Mouse (Mus musculus) skeletal muscle tissue, adult 2 months (tissue): ENCODE data around the gene Lmo2.

Experiments
- DNase-seq: peaks from one replicate; pipeline ENCODE4 v3.0.0-alpha.2; 2012; ENCODE audit warnings: low read depth, low spot score

The Lmo2 gene

DNA sequence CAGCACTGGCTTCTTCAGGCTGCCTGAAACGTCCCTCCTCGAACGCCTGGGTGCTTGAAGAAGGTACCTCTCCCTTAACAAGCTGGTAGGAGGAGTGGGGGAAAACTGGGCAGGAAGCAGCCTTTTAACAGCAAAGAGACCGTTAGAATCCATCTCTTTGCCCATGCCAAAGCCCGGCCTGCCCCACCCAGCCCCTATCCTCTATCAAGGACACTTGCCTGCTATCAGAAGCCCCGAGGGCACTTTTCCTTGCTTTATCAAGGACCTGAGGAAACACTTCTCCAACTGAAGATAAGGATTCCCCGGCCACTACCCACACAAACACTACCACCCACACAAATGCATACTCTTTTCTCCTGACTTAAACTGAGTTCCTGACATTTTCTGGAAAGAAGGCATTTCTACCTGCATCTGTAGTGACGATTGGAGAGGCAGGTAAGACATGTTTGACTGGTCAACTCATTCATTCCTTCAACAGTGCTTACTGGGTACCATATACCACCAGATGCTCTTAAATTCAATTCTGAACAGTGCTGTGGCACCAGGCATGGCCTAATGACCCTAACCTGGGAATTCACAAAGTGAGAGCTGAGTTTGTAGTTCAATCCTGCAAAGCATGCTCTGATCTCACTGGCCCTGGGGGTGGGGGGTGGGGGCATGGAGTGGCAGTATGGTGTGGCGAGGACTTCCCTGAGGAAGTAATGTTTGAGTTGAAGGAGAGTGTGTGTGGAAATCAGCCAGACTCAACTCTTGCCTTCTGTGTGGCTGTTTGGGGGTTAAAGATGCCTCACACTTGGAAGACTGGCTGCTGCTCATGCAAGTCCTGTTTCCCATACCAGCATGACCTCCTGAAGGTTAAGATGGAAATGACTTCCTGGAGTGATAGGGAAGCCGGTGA lies at the start of gene Lmo2:
TSS of gene Lmo2 (plus strand) at position 338 of the 898 bp plus-strand sequence.
- DNase-seq = no peak

DNA sequence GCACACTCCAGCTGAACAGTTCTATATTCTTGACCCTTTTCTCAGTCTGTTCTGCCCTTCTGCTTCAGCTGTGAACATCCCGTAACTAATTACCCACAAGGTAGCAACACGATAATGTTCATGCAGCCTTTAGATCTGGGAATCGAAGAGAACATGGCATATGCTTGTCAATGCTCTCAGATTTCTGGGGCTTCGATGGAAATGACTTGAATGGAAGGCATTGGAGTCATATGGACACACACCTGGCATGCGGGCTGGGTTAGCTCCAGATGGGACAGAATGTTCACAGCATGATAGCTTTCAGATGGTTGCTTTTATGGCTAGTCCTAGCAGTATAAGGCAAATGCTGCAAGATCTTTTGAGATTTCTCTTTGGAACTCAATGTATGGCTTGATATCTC lies 47.2 kb upstream of the Lmo2 start:
- no peak for DNase-seq

DNA sequence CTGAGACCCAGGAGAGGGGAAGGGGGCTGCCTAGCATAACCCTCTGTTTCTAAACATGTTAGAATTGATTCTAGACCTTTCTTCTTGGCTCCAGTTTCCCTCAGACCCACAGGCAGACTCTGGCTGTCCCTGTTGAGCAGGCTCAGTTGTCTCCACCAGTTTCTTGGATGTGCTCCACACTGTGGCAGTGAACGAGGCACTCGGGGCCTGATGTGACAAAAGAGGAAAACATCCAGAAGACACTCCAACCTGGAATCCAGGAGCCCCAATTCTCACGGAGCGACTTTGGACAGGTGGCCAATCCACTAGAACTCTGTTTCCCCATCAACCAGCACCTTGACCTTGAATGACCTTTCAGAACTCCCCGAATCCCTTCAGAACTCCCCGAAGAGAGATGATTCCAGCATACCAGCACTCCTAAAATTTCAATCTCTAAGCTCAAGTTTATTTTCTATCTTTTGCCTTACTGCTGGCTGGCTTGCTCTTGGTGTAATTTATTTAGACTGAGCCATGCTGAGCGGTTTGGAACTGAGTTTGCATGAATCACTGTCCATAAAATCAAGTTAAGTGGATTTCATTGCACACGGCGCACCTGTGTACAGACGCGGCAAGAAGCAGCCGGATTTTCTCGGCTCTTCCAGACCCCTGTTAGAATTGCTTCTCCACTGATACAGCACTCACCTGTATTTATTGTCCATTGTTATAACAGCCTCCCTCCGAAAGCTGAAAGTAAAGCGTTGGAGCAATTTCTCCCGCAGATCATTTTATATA lies 45.1 kb upstream of the Lmo2 start:
- DNase-seq = no peak

DNA sequence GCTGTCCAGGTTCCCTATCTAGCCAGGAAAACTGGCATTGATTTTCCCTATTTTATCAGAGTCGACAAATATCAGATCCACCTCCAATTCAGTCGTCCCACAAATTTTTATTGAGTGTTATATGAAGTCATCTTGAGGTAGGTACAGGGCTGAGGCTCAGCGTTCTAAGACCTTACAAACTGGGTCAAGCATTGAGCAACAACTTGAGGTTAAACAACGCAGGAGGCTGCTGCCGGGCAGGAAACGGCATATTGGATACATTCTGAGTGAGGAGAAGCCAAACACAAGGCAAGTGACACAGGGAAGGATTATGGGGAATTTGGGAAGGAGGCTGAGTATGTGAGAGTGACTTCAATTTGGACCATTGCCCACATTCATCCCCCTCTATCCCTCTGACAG lies 44.5 kb upstream of the Lmo2 start:
- DNase-seq = no peak

DNA sequence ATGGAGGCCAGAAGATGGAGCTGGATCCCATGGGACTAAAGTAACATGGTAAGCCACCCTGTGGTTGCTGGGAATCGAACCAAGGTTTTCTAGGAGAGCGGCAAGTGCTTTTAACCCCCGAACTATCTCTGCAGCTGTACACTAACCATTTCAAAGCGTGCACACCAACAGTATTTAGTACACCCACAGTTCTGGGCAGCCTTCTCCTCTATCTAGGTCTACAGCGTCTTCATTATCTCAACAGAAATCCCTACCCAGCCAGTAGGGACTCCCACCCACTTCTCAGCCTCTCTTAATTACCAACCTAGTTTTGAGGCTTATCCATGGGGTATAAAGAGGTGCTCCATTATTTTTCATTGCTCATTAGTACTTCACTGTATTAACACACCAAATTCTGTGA lies 41.7 kb upstream of the Lmo2 start:
- DNase-seq = no peak

DNA sequence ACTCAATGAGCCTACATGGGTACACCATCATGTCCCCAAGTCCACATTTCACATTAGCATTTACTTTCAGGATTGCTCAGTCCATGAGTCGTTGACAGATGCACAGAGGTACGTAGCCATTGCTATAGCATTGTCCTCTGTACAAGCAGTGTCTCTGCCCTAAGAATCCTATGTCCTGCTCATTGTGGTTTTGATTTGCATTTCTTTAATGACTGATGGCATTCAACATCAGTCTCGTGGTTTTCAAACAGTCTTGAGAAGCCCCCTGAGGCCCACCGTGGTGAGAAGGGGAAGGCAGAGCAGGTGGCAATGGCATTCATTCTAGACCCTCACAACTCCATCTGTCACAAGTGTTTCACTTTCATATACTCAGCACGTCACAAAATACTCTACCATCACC lies 40.4 kb upstream of the Lmo2 start:
- DNase-seq = no peak

DNA sequence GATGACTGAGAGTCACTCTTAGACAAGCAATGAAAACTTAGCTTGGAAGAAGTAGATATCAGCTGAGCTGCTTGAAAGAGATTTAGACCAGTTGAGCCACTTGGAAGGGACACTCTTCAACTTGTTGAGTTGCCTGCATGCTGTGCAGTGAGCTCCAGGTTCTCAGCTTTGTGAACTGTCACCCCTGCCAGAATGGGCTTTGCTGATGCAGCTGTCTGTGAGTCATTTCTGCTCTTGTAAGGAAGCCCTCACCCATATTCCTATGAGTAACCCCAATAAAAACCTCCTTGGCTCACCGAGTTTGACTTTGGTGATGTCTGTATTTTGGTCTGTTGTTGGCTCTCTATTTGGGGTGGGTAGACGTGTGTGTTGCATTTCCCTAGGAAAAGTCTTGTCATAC lies 39.4 kb upstream of the Lmo2 start:
- no peak for DNase-seq

- no peak for DNase-seq
Measured at GRCm38 (mm10) chr2:103919488-103919887, 38.3 kb upstream of the Lmo2 start.

- DNase-seq = no peak
Measured at GRCm38 (mm10) chr2:103926586-103927113, 31.1 kb upstream of the Lmo2 start.

DNA sequence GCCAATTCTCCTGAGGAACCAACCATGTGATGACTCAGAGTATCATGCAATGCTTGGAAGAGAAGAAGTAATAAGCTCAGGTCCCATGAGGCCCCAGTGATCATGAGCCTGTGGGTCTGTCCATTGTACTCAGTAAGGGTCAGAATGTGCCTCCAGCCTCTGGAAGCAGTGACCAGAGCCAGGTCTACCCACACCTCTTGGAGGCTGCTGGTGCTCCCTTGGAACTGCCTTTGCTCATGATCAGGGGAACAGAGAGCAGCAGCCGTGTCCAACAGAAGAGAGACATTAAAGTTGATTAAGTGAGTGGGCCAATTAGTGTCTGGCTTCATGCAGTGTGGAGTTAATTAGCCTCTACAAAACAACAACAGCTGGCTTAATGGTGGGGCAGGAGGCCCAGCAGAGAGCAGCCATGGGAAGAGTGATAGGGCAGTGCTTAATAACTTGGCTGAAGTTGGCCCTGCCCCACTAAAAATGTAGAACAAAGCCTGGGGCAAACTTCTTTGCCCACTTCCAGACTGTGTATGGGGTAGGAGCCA lies 30.1 kb upstream of the Lmo2 start:
- DNase-seq = peak; percentile 90

- DNase-seq = peak; percentile 81
Measured at GRCm38 (mm10) chr2:103930306-103931019, 27.3 kb upstream of the Lmo2 start.

- DNase-seq = peak; percentile 83
Measured at GRCm38 (mm10) chr2:103931511-103931911, 26.3 kb upstream of the Lmo2 start.

DNA sequence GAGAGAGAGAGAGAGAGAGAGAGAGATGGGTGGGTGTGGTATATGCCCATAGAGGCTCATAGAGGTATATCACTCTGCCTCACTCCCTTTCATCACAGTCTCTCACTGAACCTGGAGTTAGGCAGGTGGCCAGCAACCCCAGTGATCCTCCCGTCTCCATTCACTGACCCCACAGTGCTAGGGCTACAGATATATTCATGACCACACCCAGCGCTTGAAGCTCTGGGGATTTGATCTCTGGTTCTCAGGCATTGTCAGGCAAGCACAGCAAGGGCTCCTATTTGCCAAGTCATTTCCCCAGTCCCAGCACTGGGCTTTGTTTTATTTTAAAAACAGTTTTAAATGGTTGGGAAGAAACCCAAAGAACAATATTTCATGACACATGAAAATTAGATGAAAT lies 25.8 kb upstream of the Lmo2 start:
- peak; percentile 68 for DNase-seq

DNA sequence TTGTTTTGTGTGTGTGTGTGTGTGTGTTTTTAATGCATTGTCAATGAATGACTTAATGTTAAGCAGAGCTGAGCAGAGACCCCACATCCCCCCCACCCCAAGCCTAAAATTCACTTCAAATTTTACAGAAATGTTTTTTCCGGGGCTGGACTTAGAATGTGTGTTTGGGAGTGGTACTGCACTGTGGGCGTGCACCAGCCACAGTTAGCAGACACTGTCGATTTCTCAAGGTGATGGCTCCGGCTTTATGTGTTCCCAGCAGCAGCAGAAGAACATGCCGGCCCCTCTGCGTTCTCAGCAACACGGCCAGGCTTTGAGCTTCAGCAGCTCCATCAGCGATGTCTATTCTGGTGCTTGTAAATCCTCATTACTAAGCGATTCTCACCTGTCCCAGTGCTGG lies 25.3 kb upstream of the Lmo2 start:
- DNase-seq = no peak

- DNase-seq = no peak
Measured at GRCm38 (mm10) chr2:103934270-103934669, 23.5 kb upstream of the Lmo2 start.

- no peak for DNase-seq
Measured at GRCm38 (mm10) chr2:103934670-103935069, 23.1 kb upstream of the Lmo2 start.

DNA sequence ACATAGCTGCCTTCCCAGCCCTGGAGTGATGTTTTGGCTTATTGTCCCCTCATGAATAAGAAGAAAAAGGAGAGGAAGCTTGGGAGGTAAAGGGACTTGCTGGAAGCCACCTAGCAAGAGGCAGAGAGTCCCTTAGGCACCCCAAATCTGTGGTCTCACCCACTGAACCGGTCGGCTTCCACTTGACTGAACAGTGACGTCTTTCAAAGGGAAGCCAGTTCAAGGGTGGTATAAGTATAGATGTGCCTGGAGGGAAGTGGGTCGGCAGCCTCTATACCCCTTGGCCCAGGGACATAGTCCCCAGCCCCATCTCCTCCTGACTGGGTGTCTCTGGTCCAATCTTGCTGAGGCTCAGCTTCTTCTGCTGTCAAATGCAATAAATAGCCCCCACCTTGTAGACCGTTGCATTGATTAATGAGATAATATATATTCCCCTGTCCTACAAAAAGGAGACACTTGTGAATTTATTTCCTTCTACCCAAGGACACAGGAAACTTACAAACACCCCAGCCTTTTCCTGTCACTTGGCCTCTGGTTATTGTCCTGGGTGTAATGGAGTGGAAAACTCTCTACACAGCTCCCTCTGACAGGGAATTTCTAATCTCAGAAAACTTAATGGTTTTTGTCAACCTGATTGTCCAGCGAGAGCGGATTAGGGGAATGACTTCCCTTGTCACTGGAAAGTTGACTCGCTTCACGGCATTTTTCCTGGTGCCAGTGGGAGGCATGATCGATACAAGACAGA lies 21.9 kb upstream of the Lmo2 start:
- DNase-seq = no peak

DNA sequence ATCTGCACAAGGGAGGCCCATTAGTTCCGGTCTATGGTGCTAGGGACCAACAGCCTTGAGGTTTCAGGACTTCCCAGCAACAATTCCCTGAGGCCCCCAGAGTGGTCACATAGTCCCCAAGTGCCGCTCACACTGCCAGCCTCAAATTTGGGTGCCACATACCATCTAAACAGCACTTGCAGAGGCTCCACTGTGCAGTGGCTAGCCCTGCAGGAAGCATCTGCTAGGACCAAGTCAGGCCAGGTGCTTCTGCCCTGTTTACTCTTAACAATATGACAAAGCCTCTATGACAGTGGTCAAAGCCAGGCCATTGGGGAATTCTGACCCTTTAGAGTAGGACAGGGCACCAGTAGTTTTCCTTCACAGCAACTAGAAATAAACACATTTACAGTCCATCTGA lies 21.1 kb upstream of the Lmo2 start:
- no peak for DNase-seq

DNA sequence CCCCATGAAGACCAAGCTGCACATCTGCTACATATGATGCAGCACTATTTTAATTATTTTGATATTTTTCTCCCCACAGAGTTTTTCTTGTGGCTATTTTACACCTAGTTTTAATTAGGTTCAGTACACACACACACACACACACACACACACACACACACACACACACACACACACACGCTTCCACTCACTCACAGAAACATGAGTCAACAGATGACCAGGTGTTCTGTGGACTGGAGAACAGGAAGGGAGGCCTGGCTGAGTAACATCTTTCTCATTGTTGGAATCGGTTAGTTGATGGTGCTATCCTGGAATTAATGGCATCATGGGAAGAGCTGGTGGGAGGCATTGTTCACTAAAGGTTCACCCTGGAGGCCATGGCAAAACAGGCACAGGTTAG lies 20.1 kb upstream of the Lmo2 start:
- DNase-seq = no peak

DNA sequence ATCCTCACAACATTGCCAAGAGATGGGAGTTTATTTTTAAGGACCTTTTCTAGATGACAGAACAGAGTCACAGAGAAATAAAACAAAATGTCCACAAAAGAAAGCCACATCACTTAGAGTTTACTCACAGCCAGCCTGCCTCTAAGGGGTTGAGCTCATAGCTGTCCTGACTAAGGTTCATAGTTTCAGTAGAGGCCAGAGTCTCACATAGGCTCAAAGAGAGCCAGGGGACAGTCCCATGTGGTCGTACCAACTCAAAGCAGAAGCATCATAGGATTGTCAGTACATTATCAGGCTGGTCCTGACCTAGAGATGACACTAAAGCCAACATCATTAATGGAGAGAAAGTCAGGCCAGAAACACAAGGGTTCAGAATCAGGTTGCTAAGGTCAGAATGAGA lies 19.2 kb upstream of the Lmo2 start:
- DNase-seq = no peak

DNA sequence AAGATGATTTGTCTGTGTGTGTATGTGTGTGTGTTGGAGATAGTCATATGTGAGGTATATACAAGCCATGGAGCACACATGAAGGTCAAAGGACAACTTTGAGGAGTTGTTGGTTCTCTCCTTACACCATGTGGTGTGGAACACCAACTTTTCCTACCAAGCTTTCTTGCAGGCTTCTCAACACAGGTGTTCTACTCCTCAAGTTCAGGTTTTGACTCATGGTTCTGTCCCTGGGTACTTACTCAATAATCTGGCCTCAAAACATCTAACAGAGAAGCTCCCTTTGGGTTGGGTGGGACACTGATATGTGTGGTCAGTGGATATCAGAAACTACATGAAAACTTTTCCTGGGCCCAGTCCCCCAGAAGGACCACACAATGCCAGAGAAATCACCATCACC lies 18.8 kb upstream of the Lmo2 start:
- DNase-seq = no peak
